Mouse (Mus musculus) embryonic facial prominence, embryonic 10.5 days (tissue): ENCODE results near the gene Gadd45g. TPM values are rescaled to one million over a fixed set of nuclear protein-coding genes. Genes with fewer than 3 reads are reported as not detected.

Experiments used
- DNase-seq: peaks from one replicate; pipeline ENCODE4 v3.0.0-alpha.2; 2017; ENCODE audit warnings: low spot score
- H3K27ac ChIP-seq: fragments of 300-500 bp; sonication (generic); replicated peaks from 2 replicates; pipeline ENCODE4 v1.5.1; 2016; ENCODE audit warnings: mild to moderate bottlenecking
- H3K27me3 ChIP-seq: fragments of 300-500 bp; sonication (generic); replicated peaks from 2 replicates; pipeline ENCODE4 v1.6.1; 2016; ENCODE audit warnings: low read depth, mild to moderate bottlenecking; ENCODE audit not compliant: poor library complexity, severe bottlenecking
- H3K36me3 ChIP-seq: fragments of 300-500 bp; sonication (generic); replicated peaks from 2 replicates; pipeline ENCODE4 v1.6.1; 2016; ENCODE audit warnings: mild to moderate bottlenecking, moderate library complexity
- H3K4me1 ChIP-seq: fragments of 300-500 bp; sonication (generic); 2 replicates; pipeline ENCODE4 v1.6.1; 2016
- H3K4me3 ChIP-seq: fragments of 300-500 bp; sonication (generic); 2 replicates; pipeline ENCODE4 v1.5.1; 2016; ENCODE audit warnings: mild to moderate bottlenecking, moderate library complexity
- H3K9me3 ChIP-seq: fragments of 300-500 bp; sonication (generic); 2 replicates; pipeline ENCODE4 v1.6.1; 2016; ENCODE audit warnings: mild to moderate bottlenecking
- WGBS: fragments of 180-500 bp; shearing (Covaris S2); methylation state at CpG from one replicate; pipeline ENCODE4 v1.1.7; 2016; 5-methylcytosine and 5-hydroxymethylcytosine counted together
- polyA plus RNA-seq: library from polyadenylated mRNA; unstranded; fragments of >200 nt; fragmentation: Nextera tagmentation; extraction: Ambion mirVana; gene quantifications from 2 replicates; pipeline ENCODE4 v1.2.1, GENCODE M21; 2016

Gene Gadd45g
- polyA plus RNA-seq, 1 experiment from 2014 or later: 61.5 TPM

DNA sequence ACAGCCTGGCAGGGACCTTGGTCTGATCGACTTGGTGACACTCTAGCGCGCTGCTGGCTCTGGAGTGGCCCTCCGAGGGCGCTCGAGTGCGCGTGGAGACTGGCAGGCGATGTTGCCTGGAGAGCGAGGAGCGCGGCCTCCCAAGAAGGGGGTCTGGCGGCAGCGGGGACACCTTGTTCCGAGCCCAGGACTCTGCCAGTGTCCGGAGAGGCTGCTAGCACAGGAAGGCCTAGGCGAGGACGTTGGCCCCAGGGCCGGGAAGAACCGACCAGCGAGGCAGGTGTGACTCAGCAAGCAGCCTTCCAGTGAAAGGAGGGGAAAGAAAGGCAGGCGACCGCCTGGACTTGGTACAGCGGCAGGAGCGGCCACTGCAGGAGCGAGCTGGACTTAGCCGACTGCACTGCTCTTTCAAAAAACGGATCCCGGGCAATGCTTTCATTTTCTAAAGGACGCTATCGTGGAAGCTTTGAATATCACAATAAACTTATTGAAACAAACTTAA is 1.6 kb downstream of the Gadd45g start:
- Histone ChIP-seq H3K4me3 (peak overlapping the region; percentile 74), H3K27ac (peak overlapping the region; percentile 89), H3K9me3 (no peaks in the 10 kb centered on the region), H3K27me3 (peaks cover 72% of the 10 kb centered on the region), H3K36me3 (peaks cover 3% of the 10 kb centered on the region; the same call in 1 of the 2 replicates), H3K4me1 (peaks cover 91% of the 10 kb centered on the region)
- peak; percentile 84 for DNase-seq
- under 1% methylated on average over 31 of the region's 31 CpGs for WGBS

DNA sequence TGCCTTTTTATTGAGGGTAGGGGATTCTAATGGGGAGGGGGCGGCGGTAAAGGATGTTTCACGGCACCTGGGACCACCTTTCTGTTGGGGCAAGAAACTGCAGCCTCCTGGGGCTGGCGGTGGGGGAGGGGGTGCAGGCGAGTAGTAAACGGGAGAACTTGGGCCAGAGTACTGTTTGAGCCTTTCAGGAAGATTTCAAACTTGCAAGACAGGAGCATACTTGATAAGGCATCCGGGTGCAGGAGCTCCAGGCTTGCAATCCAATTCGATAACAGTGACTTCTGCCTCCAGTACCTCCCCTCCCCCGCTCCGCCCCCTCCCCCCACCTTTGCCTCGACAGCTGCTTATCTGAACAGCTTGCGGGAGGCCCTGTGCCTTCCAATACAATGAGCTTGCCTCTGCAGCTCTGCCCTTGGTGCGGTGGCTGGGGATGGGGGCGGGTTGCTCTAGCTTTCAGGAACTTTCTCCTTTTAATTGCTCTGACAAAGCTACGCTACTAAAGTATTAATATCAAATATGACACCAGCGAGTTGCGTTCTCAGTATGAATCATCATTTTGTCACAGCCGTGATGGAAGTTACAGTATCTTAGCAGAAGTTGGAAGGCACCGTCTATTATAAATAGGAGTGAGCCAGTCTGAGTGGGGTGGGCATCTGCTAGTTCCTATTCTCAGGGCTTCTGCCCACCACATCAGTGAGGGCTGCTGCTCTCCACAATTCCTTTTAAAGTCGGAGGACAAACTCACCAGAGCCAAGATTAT is 2.2 kb downstream of the Gadd45g start:
- Histone ChIP-seq H3K27ac (peak overlapping the region; percentile 89), H3K4me1 (peaks cover 91% of the 10 kb centered on the region), H3K27me3 (peaks cover 72% of the 10 kb centered on the region), H3K4me3 (peak overlapping the region; percentile 74), H3K36me3 (peaks cover 3% of the 10 kb centered on the region; the same call in 1 of the 2 replicates), H3K9me3 (no peaks in the 10 kb centered on the region)
- 1% methylated on average over 20 of the region's 20 CpGs for WGBS
- peak; percentile 76 for DNase-seq

DNA sequence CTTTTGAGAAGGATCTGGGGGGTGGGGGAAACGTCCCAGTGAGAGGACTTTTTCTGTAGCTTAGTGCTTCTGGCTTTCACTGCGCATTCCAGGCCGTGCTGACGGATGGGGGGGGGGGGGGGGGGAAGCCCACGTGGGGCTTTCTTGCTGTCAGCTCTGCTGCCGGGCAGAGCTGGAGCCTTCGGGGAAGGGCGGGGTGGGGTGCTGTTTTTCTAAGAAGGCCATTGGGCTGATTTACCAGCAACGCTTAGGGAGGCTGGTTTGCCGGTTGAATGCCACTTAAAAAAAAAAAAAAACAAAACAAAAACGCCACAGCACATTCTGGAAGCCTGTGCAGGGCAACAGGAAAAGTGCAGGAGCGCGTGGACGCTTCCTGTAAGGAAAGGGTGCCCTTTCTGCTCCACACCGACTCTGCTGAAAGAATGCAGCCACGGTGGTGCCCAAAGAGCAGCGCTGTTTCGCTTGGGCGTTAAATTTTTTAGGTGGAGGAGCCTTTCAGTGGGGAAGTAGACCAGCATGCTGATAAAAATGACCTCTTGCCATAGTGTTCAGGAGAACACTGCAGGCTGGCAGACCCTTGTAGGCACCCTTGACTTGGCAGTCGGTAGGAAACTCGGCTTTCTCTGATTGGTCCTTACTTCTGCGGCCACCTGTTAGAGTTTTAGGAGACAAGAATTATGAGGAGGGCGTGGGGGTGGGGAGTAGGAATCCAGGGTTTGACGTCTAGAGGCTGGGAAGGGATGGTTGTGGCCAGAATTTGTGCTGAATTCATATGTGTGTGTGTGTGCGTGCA is 3.0 kb downstream of the Gadd45g start:
- DNase-seq: peak; percentile 80
- 5% methylated on average over 25 of the region's 25 CpGs for WGBS
- H3K4me3 ChIP-seq: peak overlapping the region; percentile 74
- peaks cover 86% of the 10 kb centered on the region for H3K4me1 ChIP-seq
- H3K27me3 ChIP-seq: peaks cover 72% of the 10 kb centered on the region
- no peaks in the 10 kb centered on the region for H3K9me3 ChIP-seq
- peak overlapping the region; percentile 89 for H3K27ac ChIP-seq
- peaks cover 3% of the 10 kb centered on the region; the same call in 1 of the 2 replicates for H3K36me3 ChIP-seq

DNA sequence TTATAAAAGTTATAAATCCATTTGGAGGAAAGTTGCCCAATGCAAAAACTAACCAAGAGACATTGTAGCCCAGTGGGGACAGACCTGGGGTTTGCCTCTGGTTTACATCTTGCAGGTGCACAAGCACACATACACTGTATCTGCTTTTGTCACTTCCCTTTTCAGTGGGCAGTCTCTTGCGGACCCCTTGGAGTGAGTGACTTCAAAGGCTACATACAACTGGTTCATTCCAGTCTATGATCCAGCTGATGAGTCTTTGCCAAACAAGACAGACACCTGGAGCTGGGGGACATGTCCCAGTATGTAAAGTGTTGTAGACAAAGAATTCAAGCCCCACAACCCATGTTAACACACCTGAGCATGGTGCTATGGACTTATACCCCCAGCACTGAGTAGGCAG is 4.1 kb downstream of the Gadd45g start:
- H3K36me3 ChIP-seq: peaks cover 3% of the 10 kb centered on the region; the same call in 1 of the 2 replicates
- peaks cover 75% of the 10 kb centered on the region for H3K4me1 ChIP-seq
- 80% methylated on average over 1 of the region's 1 CpGs for WGBS
- H3K27ac ChIP-seq: no peak overlapping the region
- DNase-seq: no peak
- peaks cover 81% of the 10 kb centered on the region for H3K27me3 ChIP-seq
- H3K9me3 ChIP-seq: no peaks in the 10 kb centered on the region
- no peak overlapping the region for H3K4me3 ChIP-seq

DNA sequence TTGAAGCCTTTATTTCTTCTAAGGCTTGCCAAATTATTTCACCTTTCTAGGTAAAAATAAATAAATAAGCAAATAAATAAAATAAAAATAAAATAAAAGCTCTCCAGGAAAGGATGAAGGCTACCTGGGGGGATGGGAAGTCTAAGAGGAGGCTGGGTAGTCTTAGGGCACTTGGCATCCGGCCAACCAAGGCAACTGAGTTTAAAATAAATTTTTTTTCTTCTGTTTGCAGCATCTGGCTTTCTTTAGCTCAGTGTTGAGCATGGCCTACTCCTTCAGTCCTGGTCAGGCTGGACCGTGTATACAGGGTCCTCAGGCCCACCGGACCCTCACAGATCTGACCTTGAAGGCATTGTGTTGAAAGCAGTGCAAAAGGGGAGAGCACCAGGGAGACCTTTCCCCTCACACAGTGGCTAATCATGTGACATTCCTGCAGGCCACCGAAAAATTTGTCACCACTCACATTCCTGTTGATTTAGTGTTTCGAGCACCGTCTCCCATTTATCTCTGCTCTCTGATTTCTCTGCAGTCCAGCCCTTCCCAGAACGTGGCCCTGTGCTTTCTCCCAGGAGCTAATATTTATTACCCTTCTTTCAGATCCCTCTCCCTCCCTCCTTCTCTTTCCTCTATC is 6.2 kb downstream of the Gadd45g start:
- Histone ChIP-seq H3K4me3 (no peak overlapping the region), H3K27me3 (peaks cover 74% of the 10 kb centered on the region), H3K27ac (no peak overlapping the region; the same call in 1 of the 2 replicates), H3K36me3 (peaks cover 3% of the 10 kb centered on the region; the same call in 1 of the 2 replicates), H3K9me3 (no peaks in the 10 kb centered on the region), H3K4me1 (peaks cover 67% of the 10 kb centered on the region)
- WGBS: 28% methylated on average over 7 of the region's 7 CpGs
- no peak for DNase-seq

DNA sequence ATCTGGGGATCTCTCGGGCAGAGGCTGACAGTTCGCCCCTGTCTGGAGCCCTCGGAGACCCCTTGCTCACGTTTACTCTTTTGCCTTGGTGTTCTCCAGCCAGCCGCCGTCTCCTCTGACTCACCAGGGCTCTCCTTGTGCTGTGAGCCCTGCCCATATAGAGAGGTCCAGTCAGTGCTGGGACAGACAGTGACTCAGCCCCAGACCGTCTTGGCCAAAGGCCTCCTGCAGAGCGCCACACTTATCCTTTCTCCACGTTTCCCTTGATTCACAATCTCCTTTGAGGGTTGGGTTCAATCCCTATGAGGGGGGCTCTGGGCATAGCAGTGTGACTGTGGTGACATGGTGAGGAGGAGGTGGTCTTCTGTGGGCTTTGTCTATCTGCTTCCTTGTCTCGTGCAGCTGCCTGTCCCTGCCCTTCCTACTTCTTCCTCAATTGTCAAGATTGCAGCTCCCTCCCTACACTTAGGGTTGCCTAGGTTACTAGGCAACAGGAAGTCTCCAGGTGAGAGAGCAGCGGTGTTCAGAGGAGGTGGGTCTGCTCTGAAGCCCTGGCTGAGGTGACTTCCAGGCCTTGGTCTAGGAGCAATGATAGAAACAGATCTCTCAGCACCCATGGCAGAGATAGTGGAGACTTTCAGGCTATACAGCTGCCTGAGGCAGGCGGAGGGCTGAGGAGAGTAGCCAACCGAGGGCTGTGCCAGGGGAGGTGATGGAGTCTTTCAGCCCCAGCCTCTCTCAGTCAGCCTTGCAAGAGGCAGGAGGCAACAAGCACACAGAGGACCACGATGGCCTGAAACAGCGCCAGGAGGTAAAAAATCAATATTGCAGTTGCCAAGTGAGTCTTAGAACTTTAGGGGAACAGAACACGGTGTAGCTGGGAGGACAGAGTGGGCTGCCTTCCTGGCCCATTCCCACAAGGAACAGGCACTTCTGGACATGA is 7.1 kb downstream of the Gadd45g start:
- peak; percentile 27 for DNase-seq
- H3K36me3 ChIP-seq: no peaks in the 10 kb centered on the region
- H3K4me3 ChIP-seq: no peak overlapping the region
- H3K27me3 ChIP-seq: peaks cover 73% of the 10 kb centered on the region
- H3K4me1 ChIP-seq: peaks cover 62% of the 10 kb centered on the region
- H3K27ac ChIP-seq: peak overlapping the region; percentile 20; the same call in 1 of the 2 replicates
- WGBS: 18% methylated on average over 16 of the region's 16 CpGs
- no peaks in the 10 kb centered on the region for H3K9me3 ChIP-seq

DNA sequence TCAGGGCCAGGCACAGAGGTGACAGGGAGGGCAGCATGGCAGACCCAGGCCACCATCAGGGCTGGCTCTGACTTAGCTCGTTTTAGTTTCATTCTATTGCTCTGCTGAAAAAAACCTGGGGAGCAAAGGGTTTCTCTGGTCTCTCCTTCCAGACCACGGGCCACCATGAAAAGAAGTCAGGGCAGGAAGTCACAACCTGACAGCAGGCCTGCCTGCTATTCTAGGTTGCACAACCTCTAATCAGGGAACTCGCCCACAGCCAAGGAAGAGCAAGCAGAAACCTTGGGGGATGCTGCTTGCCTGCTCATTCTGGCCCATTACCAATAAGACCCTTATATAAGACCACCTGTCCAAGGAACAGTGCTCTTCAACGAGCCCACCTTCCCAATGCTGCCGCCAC is 9.1 kb downstream of the Gadd45g start:
- H3K4me1 ChIP-seq: peaks cover 57% of the 10 kb centered on the region

DNA sequence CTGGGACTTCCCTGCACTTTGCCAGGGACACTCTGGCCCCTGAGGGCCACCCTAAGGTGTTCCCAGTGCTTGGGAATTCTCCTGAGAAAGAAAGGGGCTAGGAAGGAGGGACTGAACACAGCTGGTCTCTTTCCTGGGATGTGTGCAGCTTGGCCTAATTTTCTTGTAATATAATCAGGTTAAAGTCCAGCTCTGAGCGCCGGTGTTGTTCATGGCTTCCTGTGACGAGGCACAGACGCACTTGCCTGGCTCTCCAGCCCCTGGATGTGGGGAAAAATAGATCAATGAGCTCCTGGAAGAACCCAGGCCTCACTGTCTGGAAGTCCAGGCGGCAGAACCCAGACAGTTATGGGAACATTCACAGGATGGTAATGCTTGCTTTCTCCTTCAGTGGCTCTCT is 10.7 kb downstream of the Gadd45g start:
- Histone ChIP-seq H3K4me3 (no peak overlapping the region), H3K27ac (peak overlapping the region; percentile 24), H3K4me1 (peaks cover 42% of the 10 kb centered on the region), H3K27me3 (peaks cover 37% of the 10 kb centered on the region), H3K36me3 (no peaks in the 10 kb centered on the region), H3K9me3 (no peaks in the 10 kb centered on the region)
- 49% methylated on average over 5 of the region's 5 CpGs for WGBS
- peak; percentile 35 for DNase-seq

More for the DNA sequence above, 9.1 kb downstream of the Gadd45g start:
- Histone ChIP-seq H3K27me3 (peaks cover 53% of the 10 kb centered on the region), H3K9me3 (no peaks in the 10 kb centered on the region), H3K36me3 (no peaks in the 10 kb centered on the region), H3K27ac (no peak overlapping the region), H3K4me3 (no peak overlapping the region)
- 82% methylated on average over 5 of the region's 5 CpGs for WGBS
- DNase-seq: no peak

DNA sequence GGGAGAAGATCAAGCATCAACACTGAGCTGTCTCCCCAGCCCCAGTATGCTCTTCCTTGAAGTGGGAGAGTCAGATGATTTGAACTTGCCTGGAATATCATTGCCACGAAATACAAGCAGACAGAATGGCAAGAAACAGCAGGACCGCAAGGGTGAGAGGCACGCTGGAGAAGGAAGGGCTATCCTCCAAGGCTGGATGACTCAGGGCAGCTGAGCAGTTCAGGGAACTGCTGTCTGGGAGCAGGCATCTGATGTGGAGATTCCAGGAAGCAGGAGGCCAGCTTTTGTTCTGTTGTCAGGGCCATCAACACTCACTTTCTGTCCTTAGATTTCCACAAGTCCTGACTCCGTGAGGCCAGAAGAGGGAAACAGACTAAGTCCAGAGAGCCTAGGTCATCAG is 12.0 kb downstream of the Gadd45g start:
- Histone ChIP-seq H3K4me1 (peaks cover 29% of the 10 kb centered on the region), H3K27me3 (peaks cover 24% of the 10 kb centered on the region), H3K36me3 (no peaks in the 10 kb centered on the region), H3K9me3 (no peaks in the 10 kb centered on the region), H3K27ac (no peak overlapping the region), H3K4me3 (no peak overlapping the region)
- 61% methylated on average over 4 of the region's 4 CpGs for WGBS
- DNase-seq: no peak

DNA sequence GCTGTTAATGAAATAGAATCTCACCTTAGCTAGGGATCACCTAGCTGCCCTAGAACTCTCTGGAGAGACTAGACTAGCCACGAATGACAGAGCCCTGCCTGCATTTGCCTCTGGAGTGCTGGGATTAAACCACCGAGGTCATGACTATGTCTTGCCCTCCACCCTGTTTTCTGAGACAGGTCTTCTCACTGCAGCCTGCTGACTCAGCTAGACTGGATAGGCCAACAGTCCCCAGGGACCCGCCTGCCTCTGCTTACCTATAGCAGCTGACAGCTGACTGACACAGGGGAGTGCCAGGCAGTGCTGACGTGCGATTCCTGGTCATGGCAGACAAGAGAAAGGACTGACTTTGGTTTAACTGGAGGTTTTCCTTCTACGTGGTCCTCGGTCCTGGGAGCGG is 12.7 kb downstream of the Gadd45g start:
- Histone ChIP-seq H3K9me3 (no peaks in the 10 kb centered on the region), H3K4me1 (peaks cover 24% of the 10 kb centered on the region), H3K36me3 (no peaks in the 10 kb centered on the region), H3K4me3 (no peak overlapping the region), H3K27me3 (peaks cover 17% of the 10 kb centered on the region), H3K27ac (no peak overlapping the region)
- WGBS: 81% methylated on average over 8 of the region's 8 CpGs
- no peak for DNase-seq

DNA sequence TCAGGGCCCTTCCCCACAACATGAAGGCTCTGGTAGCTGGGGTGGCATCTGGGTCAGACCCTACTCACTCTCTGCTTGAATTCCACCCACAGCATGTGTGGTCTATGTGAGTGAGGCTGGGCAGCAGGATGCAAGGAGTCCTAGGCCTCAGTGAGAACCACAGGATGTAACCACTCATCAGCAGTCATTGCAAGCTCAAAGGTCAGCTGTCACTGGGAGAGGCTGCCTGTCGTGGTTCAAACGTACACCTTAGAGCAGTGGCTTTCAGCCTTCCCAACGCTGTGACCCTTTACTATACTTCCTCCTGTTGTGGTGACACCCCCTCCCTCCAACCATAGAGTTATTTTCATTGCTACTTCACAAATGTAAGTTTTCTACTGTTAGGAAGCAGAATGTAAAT is 13.3 kb downstream of the Gadd45g start:
- Histone ChIP-seq H3K9me3 (no peaks in the 10 kb centered on the region), H3K4me3 (no peak overlapping the region), H3K27me3 (peaks cover 11% of the 10 kb centered on the region), H3K4me1 (peaks cover 24% of the 10 kb centered on the region), H3K27ac (0 out of 2 replicates have a peak overlapping the region, but pooled peaks have one; percentile 32), H3K36me3 (no peaks in the 10 kb centered on the region)
- 52% methylated on average over 3 of the region's 3 CpGs for WGBS
- DNase-seq: no peak
